Mouse (Mus musculus): ENCODE data around the gene Acvrl1. TPM values are rescaled to one million over a fixed set of nuclear protein-coding genes. Genes with fewer than 3 reads are reported as not detected.
A peak's percentile ranks its signal among the peaks of the same experiment; 100 is the strongest.

The Acvrl1 gene
- total RNA-seq, 2 experiments from 2014 or later = 7.5 to 8.9 TPM

DNA sequence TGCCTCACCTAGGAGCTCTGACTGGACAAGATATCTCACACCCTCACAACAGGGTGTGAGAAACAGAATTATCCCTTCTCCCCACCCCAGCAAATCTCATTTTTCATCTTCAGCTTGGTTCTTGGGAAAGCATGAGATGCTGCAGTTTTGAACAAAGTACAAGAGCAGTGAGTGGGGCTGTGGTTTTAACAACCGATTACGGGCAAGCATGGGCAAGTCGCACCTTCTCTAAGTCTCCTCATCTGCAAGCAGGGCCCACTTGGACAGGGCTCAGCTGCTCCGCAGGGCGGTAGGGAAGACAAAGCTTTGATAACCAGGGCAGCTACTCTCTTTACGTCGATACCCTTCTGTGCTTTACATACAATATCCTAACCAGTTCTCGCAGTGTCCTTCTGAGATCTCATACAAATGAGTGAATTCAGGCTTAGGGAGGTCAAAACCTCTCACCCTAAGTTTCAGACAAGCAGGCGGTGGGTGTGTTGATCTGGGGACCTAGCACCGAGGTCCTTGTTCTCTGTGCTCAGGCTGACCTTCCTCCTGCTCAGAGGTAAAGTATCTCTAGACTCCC lies 42.2 kb downstream of the Acvrl1 start:
- no peak for DNase-seq

DNA sequence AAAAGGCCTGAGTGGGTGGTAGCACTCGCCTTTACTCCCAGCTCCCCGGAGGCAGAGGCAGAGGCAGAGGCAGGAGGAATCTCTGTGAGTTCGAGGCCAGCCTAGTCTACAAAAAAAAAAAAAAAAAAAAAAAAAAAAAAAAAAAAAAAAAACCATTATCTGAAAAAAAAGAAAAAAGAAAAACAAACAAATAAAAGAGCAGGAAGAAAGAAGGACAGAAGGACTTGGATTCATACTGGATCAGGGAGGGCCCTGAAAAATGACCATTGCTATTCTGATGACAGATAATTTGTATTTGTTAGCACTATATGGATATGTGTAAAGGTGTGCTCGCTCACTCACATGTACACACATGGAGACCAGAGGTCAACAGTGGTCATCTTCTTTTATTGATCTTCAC lies 43.0 kb downstream of the Acvrl1 start:
- DNase-seq = no peak

- no peak for DNase-seq
Measured at GRCm38 (mm10) chr15:101172016-101172415, 43.7 kb downstream of the Acvrl1 start.

DNA sequence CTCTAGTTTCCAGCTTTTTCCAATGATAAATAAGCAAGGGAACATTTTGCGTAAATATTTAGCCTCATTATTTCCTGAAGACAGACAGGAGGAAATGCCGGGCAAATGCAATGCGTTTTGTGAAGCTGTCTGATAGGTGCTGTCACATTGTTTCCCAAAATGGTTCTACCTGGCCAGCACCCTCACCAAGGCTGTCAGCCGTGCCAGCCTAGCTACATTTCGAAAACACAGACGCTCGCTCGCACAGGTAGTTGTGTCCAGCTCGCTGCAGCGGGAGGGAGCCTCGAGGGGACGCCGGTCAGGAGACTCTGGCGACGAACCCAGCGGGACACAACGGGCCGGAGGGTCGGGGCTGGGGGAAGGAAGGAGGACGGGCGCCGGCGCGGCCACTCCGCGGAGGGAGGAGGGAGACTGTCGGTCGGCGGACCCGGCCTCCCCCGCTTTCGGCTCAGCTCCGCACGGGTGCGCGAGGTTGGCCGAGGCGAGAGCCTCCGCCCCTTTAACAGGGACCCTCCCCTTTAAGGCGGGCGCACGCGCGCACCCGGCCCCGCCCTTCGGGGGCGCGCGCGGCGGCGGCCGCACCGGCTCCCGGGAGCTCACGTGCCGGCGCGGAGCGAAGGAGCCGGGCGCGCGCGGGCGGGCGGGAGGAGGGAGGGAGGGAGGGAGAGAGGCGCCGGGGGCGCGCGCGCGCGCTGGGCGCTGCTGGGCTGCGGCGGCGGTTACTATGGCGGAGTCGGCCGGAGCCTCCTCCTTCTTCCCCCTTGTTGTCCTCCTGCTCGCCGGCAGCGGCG lies 45.3 kb downstream of the Acvrl1 start, which contains the start of gene Acvr1b:
Acvr1b (plus strand) TSS at position 647 of the 791 bp plus-strand sequence.
- DNase-seq = peak; percentile 87 to 88

GRCm38 (mm10) chr15:101174294-101175130 lies 46.2 kb downstream of the Acvrl1 start:
- no peak for DNase-seq

GRCm38 (mm10) chr15:101175131-101175460 lies 46.8 kb downstream of the Acvrl1 start:
- no peak for DNase-seq

DNA sequence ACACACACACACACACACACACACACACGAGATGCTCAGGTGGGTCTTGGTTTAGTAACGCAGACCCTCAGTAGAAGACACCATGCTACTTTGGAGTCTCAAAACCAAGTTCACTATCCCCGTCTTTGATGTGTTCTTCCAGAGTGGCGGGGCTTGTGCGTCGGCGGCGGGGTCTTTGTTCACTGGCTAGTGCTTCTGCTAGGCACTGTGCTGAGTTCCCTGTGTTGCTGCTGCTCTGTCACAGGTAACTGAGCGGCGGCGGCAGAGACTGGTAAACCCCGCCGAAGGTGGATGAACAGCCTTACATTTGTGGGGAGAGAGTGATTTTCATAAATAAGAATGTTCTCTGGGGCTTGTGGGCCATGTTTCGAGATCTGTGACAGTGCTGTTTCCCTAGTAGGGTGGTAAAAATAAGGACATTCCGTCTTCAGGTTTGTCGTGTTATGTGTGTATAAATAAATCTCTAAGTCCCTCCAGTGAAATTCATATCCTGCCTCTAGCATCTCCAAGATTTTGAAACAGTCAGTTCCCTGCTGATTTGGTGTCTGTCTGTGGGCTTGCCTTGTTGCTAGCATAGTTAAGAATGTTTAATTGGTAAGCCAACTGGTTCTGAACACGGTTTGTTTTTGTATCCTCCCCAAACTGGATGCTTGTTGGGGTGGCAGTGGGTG lies 47.4 kb downstream of the Acvrl1 start:
- no peak for DNase-seq

DNA sequence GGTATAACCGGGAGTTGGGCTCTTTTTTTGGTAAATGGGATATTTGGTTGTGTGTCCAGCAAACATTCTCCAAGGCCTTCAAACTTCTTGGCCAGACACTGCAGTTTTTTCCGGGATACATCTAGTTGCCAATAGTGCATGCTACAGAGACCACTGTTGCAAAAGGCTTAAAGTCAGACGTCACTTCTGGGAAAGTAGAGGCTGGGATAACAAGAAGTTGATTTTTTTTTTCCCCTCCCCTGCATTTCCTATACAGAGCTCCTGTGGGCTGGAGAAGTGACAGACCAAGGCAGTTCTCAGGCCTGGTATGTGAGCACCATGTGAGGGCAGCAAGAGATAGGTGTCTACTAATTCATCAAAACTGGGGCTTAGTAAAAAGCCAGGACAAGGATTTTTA lies 48.0 kb downstream of the Acvrl1 start:
- no peak for DNase-seq

DNA sequence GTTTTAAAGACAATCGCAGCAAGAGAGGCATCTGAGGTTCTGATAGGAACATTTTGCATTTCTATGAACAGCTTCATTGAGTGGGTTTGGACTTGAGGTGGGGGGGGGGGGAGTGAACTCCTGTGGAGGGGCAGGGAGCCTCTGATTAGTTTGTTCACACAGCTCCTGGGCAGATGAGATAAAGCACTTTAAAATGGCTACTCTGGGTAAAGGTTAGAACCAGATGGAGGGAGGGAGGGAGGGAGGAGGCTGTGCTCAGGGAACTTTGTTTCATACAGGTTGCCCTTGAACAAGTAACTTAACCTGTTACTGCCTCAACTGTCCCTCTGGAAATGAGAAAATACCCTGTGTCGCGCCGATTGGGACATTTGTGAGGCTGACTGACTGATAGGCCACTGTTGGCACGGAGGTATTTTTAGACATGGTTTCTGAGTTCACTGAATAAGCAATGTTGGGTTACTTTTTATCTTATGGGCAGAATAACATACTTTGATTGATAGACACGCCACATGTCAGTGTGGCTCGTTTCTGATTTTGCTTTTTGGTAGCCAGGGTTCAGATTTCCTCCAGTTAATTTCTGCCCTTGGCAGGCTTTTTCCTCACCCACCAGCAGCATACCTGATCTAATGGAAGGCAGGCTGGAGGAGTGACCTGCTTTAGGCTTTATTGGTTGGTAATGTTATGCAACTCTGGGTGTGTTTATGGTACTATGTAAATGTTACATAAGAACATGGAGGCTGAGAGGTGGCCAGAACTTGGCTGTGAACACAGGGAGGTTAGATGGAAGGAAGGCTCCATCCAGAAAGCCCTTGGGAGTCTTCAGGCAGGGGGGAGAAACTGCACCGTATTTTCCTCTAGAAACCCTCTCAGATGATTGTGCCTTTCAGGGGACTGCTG lies 48.7 kb downstream of the Acvrl1 start:
- no peak for DNase-seq

GRCm38 (mm10) chr15:101180363-101181105 lies 52.2 kb downstream of the Acvrl1 start:
- DNase-seq = no peak

- DNase-seq = no peak
Measured at GRCm38 (mm10) chr15:101181106-101181466, 52.8 kb downstream of the Acvrl1 start.

GRCm38 (mm10) chr15:101181500-101181899 lies 53.2 kb downstream of the Acvrl1 start:
- DNase-seq = no peak

GRCm38 (mm10) chr15:101182676-101183075 lies 54.4 kb downstream of the Acvrl1 start:
- DNase-seq = no peak

DNA sequence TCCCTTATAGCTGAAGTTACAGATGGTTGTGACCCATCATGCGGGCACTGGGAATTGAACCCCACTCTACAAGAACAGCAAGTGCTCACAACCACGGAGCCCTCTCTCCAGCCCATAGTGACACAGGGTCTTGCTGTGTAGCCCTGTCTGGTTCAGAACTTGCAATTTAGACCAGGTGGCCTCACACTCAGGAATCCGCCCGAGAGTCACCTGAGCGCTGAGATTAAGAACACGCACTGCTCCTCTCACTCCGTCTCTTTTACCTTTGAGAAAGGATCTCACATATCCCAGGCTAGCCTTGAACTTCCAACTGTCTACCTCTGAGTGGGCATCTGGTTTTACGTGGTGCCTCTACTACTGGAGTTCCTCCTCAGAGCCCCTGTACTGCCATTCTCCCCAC lies 56.0 kb downstream of the Acvrl1 start:
- DNase-seq = no peak

- no peak for DNase-seq
Measured at GRCm38 (mm10) chr15:101185549-101185948, 57.2 kb downstream of the Acvrl1 start.

- no peak for DNase-seq
Measured at GRCm38 (mm10) chr15:101187907-101188306, 59.6 kb downstream of the Acvrl1 start.

DNA sequence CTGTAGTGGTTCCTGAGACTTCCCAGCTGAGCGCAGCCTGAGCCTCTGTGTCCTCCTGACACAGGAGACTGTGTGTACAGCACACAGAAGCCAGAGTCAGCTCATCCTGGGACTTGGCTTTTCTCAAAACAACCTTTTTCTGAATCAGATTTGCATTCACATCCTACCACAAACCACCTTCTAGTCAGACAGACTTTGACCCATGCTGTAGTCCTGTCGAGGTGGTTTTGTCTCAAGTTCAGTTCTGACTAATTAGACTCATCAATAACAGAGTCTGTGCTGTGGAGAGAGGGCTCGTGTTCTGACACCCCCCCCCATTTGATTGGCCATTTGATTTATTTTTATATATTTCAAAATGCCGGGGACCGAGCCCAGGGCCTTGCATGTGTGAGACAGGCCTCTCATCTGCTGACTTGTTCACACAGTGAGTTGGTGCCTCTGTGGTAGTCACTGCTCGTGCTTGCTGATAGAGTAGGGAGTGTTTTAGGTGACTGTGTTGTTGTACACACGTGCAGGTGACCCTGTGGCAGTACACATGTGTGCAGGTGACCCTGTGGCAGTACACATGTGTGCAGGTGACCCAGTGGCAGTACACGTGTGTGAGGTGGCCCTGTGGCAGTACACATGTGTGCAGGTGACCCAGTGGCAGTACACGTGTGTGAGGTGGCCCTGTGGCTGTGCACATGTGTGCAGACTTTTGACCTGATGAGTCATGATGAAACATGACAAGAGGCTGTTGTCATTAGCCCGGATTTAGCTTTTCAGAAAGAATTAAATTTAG lies 61.8 kb downstream of the Acvrl1 start:
- DNase-seq = no peak

GRCm38 (mm10) chr15:101190762-101191150 lies 62.4 kb downstream of the Acvrl1 start:
- DNase-seq = no peak

- DNase-seq = no peak
Measured at GRCm38 (mm10) chr15:101191459-101192259, 63.3 kb downstream of the Acvrl1 start.

Data from layer of hippocampus, postnatal 36 days (tissue).